Mouse (Mus musculus) limb, embryonic 14.5 days (tissue): Measurements from ENCODE around the gene Cad. TPM values are rescaled to one million over a fixed set of nuclear protein-coding genes. Genes with fewer than 3 reads are reported as not detected.

Experiments
- ATAC-seq: fragments of 200-750 bp; cut with Nextera tagmentation; 2 replicates; pipeline ENCODE4 v1.8.0; 2017; ENCODE audit warnings: low read depth, moderate number of reproducible peaks, moderate TSS enrichment; ENCODE audit not compliant: low FRiP score
- DNase-seq: peaks from one replicate; pipeline ENCODE4 v3.0.0-alpha.2; 2015; ENCODE audit warnings: low spot score
- H3K27ac ChIP-seq: fragments of 300-500 bp; sonication (generic); replicated peaks from 2 replicates; pipeline ENCODE4 v1.5.1; 2014; ENCODE audit warnings: low read depth, mild to moderate bottlenecking, low read length, moderate library complexity, mixed read lengths
- H3K27me3 ChIP-seq: fragments of 300-500 bp; sonication (generic); 2 replicates; pipeline ENCODE4 v1.6.1; 2014; ENCODE audit warnings: low read length, mixed read lengths; ENCODE audit not compliant: control insufficient read depth, insufficient read depth
- H3K36me3 ChIP-seq: fragments of 300-500 bp; sonication (generic); 2 replicates; pipeline ENCODE4 v1.6.1; 2014; ENCODE audit warnings: mild to moderate bottlenecking, low read length, moderate library complexity, mixed read lengths; ENCODE audit not compliant: control insufficient read depth, insufficient read depth
- H3K4me1 ChIP-seq: fragments of 300-500 bp; sonication (generic); 2 replicates; pipeline ENCODE4 v1.6.1; 2014; ENCODE audit warnings: antibody characterized with exemption, low read length, mixed read lengths; ENCODE audit not compliant: control insufficient read depth, insufficient read depth
- H3K4me2 ChIP-seq: fragments of 300-500 bp; sonication (generic); replicated peaks from 2 replicates; pipeline ENCODE4 v1.6.1; 2014; ENCODE audit warnings: low read depth, mild to moderate bottlenecking, low read length, moderate library complexity; ENCODE audit not compliant: severe bottlenecking
- H3K4me3 ChIP-seq: fragments of 300-500 bp; sonication (generic); replicated peaks from 2 replicates; pipeline ENCODE4 v1.5.1; 2014; ENCODE audit warnings: low read length
- H3K9ac ChIP-seq: fragments of 300-500 bp; sonication (generic); 2 replicates; pipeline ENCODE4 v1.6.1; 2014; ENCODE audit warnings: mild to moderate bottlenecking, low read depth, low read length, moderate library complexity; ENCODE audit not compliant: severe bottlenecking
- H3K9me3 ChIP-seq: fragments of 300-500 bp; sonication (generic); 2 replicates; pipeline ENCODE4 v1.6.1; 2016; ENCODE audit warnings: low read length; ENCODE audit not compliant: control insufficient read depth
- POLR2A ChIP-seq: fragments of 200-500 bp; IDR thresholded peaks from 2 replicates; pipeline ENCODE4 v1.8.0; 2012; ENCODE audit warnings: inconsistent platforms, mild to moderate bottlenecking, moderate library complexity, borderline replicate concordance; ENCODE audit not compliant: insufficient read depth, insufficient read length; ENCODE audit errors: extremely low read depth
- WGBS: fragments of 180-500 bp; shearing (Covaris S2); extraction: QIAGEN DNeasy Blood & Tissue Kit; methylation state at CpG from one replicate; pipeline ENCODE4 v1.1.7; 2014; 5-methylcytosine and 5-hydroxymethylcytosine counted together
- polyA plus RNA-seq, 2 experiments: library from polyadenylated mRNA; depleted of rRNA in 1 of 2; stranded (reverse) in 1 of 2; unstranded in 1 of 2; fragments of >200 nt; fragmentation: Nextera tagmentation in 1 of 2; extraction: Ambion mirVana in 1 of 2; gene quantifications; 2 replicates each; pipeline versions ENCODE4 v1.2.1 to v1.2.3; 2012 to 2014

Cad gene
- polyA plus RNA-seq, 2 experiments, result 29.4 to 49.1 TPM

GRCm38 (mm10) chr5:31087131-31087530, 32.6 kb downstream of the Cad start:
- Histone ChIP-seq H3K27me3 (peaks cover 37% of the 10 kb centered on the region), H3K4me3 (no peak overlapping the region), H3K36me3 (no peaks in the 10 kb centered on the region), H3K27ac (no peak overlapping the region), H3K9me3 (no peaks in the 10 kb centered on the region), H3K4me1 (no peaks in the 10 kb centered on the region; the same call in 1 of the 2 replicates), H3K9ac (no peak overlapping the region), H3K4me2 (no peak overlapping the region)
- WGBS, result 65% methylated on average over 2 of the region's 2 CpGs
- ATAC-seq (no peak), DNase-seq (no peak)
- TF ChIP-seq POLR2A, result no peak

GRCm38 (mm10) chr5:31092231-31092975, 37.8 kb downstream of the Cad start:
- no peaks in the 10 kb centered on the region for H3K9me3 ChIP-seq
- peak overlapping the region; percentile 67 for H3K4me2 ChIP-seq
- ATAC-seq (no peak), DNase-seq (no peak)
- TF ChIP-seq POLR2A, result no peak
- H3K4me1 ChIP-seq, result peaks cover 3% of the 10 kb centered on the region; the same call in 1 of the 2 replicates
- no peak overlapping the region for H3K27ac ChIP-seq
- H3K9ac ChIP-seq, result peak overlapping the region; percentile 44; the same call in 1 of the 2 replicates
- peak overlapping the region; percentile 41 for H3K4me3 ChIP-seq
- 3% methylated on average over 14 of the region's 53 CpGs for WGBS
- no peaks in the 10 kb centered on the region for H3K36me3 ChIP-seq
- H3K27me3 ChIP-seq, result peaks cover 85% of the 10 kb centered on the region

- H3K4me3 ChIP-seq, result peak overlapping the region; percentile 41
- H3K4me1 ChIP-seq, result peaks cover 3% of the 10 kb centered on the region; the same call in 1 of the 2 replicates
- no peak for DNase-seq
- no peak overlapping the region for H3K27ac ChIP-seq
- no peaks in the 10 kb centered on the region for H3K36me3 ChIP-seq
- H3K4me2 ChIP-seq, result peak overlapping the region; percentile 67
- H3K9me3 ChIP-seq, result no peaks in the 10 kb centered on the region
- peaks cover 88% of the 10 kb centered on the region for H3K27me3 ChIP-seq
- peak overlapping the region; percentile 44; the same call in 1 of the 2 replicates for H3K9ac ChIP-seq
- 1% methylated on average over 36 of the region's 54 CpGs for WGBS
- ATAC-seq, result peak; percentile 53; the same call in 1 of the 2 replicates
- TF ChIP-seq POLR2A, result no peak
These were observed 38.8 kb downstream of the Cad start for GRCm38 (mm10) chr5:31093151-31094041.

- DNase-seq, result no peak
- no peaks in the 10 kb centered on the region for H3K9me3 ChIP-seq
- 2% methylated on average over 28 of the region's 29 CpGs for WGBS
These were observed 39.7 kb downstream of the Cad start for GRCm38 (mm10) chr5:31094100-31094798.

More at GRCm38 (mm10) chr5:31094100-31094798, 39.7 kb downstream of the Cad start:
- Histone ChIP-seq H3K4me2 (peak overlapping the region; percentile 29; the same call in 1 of the 2 replicates), H3K4me1 (peaks cover 3% of the 10 kb centered on the region; the same call in 1 of the 2 replicates), H3K36me3 (no peaks in the 10 kb centered on the region), H3K9ac (no peak overlapping the region), H3K4me3 (peak overlapping the region; percentile 18), H3K27me3 (peaks cover 84% of the 10 kb centered on the region), H3K27ac (no peak overlapping the region)
- no peak for TF ChIP-seq POLR2A
- ATAC-seq, result no peak
